Mouse (Mus musculus): Measurements from ENCODE around the gene Smim20.

The Smim20 gene

DNA sequence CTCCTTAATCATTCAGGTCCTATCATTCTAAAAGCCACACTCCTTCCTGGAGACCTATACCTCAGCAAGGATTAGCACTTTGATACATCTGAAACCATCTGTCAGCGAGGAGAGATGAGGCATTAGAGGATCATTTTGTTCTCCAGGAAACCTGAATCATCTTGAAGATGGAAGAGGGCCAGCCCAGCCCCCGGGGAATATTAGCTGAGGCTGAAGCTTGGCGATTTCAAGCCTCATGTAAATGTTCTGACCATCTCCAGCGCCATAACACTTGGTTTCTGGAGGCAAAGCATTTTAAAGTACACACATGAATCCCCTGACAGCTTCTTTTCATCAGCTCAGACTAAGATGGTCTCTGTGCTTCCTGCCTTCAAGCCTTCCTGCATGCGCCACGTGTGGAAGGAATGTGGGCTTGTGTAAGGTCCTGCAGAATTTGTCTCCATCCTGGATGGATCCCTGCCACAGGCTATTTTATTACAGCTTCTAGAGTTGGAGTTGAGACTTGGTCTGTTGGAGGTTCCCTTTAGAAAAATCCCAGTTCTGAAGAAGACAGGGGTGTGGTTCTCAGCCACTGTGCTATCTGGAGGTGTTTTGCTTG lies 1.3 kb downstream of the Smim20 start:
- peak in 1 of 2 experiments; percentile 14 for DNase-seq

DNA sequence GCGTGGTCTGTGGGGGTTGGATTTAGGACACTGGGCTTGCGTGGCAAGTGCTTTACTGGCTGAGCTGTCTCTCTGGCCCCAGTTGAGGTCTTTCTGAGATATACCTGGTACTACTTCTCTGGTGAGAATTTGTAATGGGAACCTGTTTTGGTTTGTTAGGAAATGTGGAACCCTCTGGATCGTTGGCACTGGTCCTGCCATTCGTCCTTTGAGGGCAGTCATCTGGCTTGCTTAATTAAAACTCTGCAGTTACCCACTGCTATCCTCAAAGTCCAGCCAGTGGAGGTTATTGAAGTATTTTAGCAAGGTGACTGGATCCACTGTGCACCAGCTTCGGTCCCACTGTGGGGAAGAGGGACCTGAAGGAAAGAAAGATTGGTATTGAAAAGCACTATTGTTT lies 2.9 kb downstream of the Smim20 start:
- DNase-seq, result peak; percentile 15 to 24

GRCm38 (mm10) chr5:53270947-53271711 lies 4.2 kb downstream of the Smim20 start:
- DNase-seq, result no peak

GRCm38 (mm10) chr5:53272626-53273025 lies 5.7 kb downstream of the Smim20 start:
- DNase-seq, result no peak

DNA sequence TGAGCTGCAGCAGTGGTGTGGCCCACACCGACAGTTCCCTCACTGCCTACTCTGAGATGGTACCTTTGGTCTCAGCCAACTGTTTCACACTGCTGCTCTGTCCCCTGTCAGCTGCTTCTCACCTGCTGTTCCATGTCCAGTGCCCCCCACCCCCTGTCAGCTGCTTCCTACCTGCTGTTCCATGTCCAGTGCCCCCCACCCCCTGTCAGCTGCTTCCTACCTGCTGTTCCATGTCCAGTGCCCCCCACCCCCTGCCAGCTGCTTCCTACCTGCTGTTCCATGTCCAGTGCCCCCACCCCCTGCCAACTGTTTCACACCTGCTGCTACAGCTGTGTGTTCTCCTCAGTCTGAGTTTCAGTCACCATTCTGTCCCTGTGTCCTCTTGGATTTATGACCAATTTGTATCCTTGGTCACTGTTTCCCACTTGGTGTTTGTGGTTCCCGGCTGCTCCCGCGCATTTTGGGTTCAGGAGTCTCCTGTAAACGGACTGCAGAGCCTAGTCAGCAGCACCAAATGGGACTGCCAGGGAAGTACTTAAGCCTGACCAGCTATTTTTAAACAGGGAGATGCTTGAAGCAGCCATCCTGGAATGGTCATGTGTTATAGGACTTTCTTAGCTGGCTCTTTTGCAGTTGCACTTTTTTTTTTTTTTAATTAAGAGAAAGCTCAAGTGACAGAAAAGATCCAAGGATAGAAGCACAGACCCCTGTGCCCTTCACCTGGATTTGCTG lies 7.0 kb downstream of the Smim20 start:
- DNase-seq, result no peak

DNA sequence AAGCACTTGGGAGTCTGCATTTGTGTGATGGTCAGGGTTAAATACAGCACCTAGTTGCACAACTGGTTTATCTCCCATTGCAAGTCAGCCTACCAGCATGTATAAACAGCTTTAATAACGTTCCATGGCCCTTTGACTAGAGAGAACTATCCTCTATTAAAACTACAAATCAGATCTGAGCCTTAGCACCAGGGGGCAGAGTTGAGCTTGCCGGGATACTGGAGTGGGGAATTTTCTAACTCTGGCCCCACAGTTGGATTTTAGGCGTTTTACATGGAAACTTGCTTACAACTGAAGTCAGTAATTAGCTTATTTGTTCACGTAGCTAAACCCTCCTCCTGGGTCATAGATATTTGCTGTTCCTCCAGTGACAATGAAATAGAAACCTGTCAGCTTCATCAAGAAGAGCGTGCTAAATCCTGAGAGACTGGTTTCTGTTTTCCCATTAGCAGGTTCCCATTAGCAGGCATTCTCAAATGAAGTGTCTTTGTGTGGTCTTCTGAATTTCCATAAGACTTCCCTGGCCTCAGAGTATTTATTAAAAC lies 8.0 kb downstream of the Smim20 start:
- DNase-seq, result peak in 1 of 2 experiments; percentile 38

- DNase-seq, result no peak
Observed at GRCm38 (mm10) chr5:53275376-53275775, 8.5 kb downstream of the Smim20 start.

GRCm38 (mm10) chr5:53276470-53277022 lies 9.7 kb downstream of the Smim20 start:
- no peak for DNase-seq

DNA sequence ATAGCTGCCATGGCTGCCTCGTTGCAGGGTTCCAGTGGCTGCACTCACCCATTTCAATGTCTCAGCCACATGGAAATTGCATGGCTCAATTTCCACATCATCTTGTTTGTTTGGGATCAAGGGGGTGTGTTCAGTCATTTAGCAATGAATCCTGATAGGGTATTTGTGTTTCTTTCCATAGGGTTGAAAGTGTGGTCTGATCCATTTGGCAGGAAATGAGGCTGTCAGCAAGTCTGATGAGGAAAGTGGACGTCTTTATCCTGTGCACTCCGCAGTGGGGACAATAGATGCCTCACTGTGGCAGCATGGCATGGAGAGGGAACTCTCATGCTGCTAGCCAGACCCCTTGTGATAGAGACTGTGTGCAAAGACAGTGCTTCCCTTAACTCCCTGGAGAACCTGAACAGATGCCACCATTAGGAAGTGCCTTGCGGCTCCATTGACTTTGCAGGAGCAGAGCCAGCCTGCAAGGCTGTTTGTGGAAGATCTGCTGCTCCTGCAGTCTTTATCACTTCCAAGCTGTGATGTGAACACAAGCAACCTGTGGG lies 10.9 kb downstream of the Smim20 start:
- DNase-seq, result no peak

DNA sequence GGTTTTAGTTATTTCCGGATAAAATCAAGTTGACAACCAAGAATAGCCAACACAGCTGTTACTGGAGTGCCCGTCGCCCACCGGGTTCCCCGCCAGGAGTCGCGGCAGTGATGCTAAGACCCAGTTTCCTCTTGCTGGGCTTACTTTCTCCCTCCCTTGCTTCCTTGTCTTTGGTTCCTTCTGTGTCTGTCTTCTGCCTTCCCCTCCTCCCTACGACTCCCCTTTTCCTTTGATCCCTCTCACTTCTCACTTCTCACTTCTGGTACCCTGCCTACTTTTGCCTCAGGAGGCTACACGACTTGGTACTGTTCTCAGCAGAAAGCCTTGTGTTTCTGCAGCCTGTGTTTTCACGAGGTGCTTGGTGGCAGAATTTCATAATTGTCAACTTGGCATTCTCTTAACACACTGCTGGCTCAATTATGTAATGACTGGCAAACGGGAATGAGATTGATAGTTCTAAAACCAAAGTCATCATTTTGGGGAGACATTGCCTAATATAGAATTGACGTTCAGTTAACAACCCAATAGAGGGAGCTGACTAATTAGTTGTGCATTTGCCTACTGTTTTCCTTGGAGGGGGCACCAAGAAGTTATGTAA lies 12.4 kb downstream of the Smim20 start:
- DNase-seq, result no peak

GRCm38 (mm10) chr5:53282487-53282886 lies 15.6 kb downstream of the Smim20 start:
- DNase-seq, result no peak

DNA sequence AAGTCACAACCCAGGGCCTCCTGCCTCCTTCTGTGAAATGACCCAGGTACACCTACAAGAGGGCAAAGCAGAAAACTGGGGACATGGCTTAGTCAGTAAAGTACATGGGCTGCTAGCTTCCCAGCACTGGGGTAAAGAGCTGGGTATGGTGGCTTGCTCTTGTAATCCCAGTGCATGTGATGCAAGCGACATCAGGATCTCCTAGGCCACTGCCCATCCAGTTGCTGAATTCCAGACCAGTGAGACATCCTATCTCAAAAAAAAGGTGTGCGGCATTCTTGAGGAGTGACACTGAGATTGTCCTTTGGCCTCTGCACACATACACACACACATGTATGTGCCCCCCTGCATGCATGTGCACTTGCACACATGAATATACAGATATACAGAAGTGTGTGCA lies 19.5 kb downstream of the Smim20 start:
- no peak for DNase-seq

GRCm38 (mm10) chr5:53289438-53289837 lies 22.6 kb downstream of the Smim20 start:
- no peak for DNase-seq

DNA sequence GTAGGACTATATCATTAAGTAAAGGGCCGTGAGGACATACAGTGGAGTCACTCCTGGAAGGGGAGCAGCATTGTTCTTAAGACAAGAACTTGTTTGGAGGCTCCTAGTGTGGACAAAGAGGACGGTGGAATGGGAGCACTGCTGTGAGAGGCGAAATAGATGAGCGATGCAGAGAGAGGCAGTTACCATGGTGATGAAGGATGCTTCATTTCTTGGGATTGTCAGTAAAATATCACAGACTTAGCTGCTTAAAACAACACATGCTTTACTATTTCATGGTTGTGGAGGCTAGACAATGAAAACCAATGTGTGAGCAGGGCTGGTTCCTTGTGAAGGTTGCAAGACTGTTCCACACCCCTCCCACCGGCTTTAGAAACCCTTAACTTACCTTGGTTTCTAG lies 27.7 kb downstream of the Smim20 start:
- DNase-seq, result no peak

- no peak for DNase-seq
Observed at GRCm38 (mm10) chr5:53296961-53297360, 30.1 kb downstream of the Smim20 start.

GRCm38 (mm10) chr5:53301496-53301895 lies 34.6 kb downstream of the Smim20 start:
- no peak for DNase-seq

GRCm38 (mm10) chr5:53302895-53303670 lies 36.2 kb downstream of the Smim20 start:
- DNase-seq, result peak; percentile 47 to 51

- no peak for DNase-seq
Observed at GRCm38 (mm10) chr5:53303941-53304340, 37.1 kb downstream of the Smim20 start.

DNA sequence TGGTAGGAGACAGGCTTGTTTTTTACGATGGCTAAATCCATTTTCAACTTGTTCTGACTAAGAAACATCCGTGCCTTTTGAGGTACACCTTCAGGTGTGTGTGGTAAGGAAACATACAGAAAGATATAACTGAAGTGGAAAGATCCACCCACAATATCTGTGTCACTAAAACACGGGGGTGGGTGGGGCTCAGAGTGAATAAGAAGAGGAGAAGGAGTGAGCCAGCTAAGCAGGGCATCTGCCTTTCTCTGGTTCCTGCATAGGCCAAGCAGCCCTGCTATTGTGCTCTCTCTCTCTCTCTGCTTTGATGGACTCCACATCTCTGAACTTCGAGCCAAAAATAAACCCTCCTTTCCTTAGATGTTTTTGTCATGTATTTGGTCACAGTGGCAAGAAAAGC lies 38.1 kb downstream of the Smim20 start:
- DNase-seq, result no peak

GRCm38 (mm10) chr5:53306864-53307263 lies 40.0 kb downstream of the Smim20 start:
- no peak for DNase-seq

DNA sequence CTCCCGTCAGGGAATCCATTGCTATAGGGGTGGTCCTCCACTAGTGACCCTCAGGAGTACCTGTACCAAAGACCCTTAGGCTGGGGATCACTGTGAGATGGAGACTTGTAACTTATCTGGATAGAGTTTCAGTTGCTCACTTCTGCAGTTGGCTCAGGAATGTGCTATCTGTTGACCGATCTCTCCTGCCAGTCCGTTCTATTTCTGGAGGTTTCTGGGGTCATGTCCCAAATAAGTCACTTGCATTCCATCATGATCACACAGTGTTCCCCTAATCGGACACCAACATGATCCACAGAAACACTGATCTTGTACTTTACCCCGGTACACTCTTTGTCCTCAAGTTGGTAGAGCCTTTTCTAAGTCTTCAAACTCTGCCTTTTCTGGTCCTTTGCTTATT lies 40.6 kb downstream of the Smim20 start:
- DNase-seq, result no peak
